Mouse (Mus musculus): ENCODE data around the gene Gm49395. TPM values are rescaled to one million over a fixed set of nuclear protein-coding genes. Genes with fewer than 3 reads are reported as not detected.

The Gm49395 gene
- polyA plus RNA-seq, 1 experiment from 2014 or later = 2.0 TPM

- Histone ChIP-seq H3K27ac (ENCODE audit: low read depth, low read length) (no peak overlapping the region), H3K27me3 (replicated peaks; ENCODE audit: control insufficient read depth, insufficient read depth, low read length) (no peaks in the 10 kb centered on the region), H3K4me2 (no peak overlapping the region), H3K9me3 (ENCODE audit: control insufficient read depth, low read length) (no peaks in the 10 kb centered on the region), H3K9ac (ENCODE audit: low read depth, low read length) (no peak overlapping the region), H3K4me1 (replicated peaks; ENCODE audit: control insufficient read depth, insufficient read depth, low read length) (no peaks in the 10 kb centered on the region), H3K4me3 (ENCODE audit: low read depth, low read length) (no peak overlapping the region), H3K36me3 (ENCODE audit: control insufficient read depth, insufficient read depth, low read length) (no peaks in the 10 kb centered on the region)
- 83% methylated on average over 7 of the region's 7 CpGs for WGBS
- ATAC-seq (replicated peaks; ENCODE audit: low FRiP score) (no peak), DNase-seq (ENCODE audit: low spot score) (no peak)
These were observed 49.2 kb downstream of the Gm49395 start for GRCm38 (mm10) chr13:115052568-115052967.

- H3K9me3 ChIP-seq (ENCODE audit: control insufficient read depth, low read length) = no peaks in the 10 kb centered on the region
- no peaks in the 10 kb centered on the region for H3K27me3 ChIP-seq (replicated peaks; ENCODE audit: control insufficient read depth, insufficient read depth, low read length)
- no peaks in the 10 kb centered on the region for H3K4me1 ChIP-seq (replicated peaks; ENCODE audit: control insufficient read depth, insufficient read depth, low read length)
- no peak overlapping the region for H3K9ac ChIP-seq (ENCODE audit: low read depth, low read length)
- H3K4me3 ChIP-seq (ENCODE audit: low read depth, low read length) = no peak overlapping the region
- ATAC-seq (replicated peaks; ENCODE audit: low FRiP score) = no peak
- 80% methylated on average over 13 of the region's 13 CpGs for WGBS
- no peak overlapping the region for H3K4me2 ChIP-seq
- no peak overlapping the region for H3K27ac ChIP-seq (ENCODE audit: low read depth, low read length)
- H3K36me3 ChIP-seq (ENCODE audit: control insufficient read depth, insufficient read depth, low read length) = no peaks in the 10 kb centered on the region
- no peak for DNase-seq (ENCODE audit: low spot score)
These were observed 50.8 kb downstream of the Gm49395 start for GRCm38 (mm10) chr13:115050660-115051559.

- Histone ChIP-seq H3K9me3 (ENCODE audit: control insufficient read depth, low read length) (no peaks in the 10 kb centered on the region), H3K4me3 (ENCODE audit: low read depth, low read length) (no peak overlapping the region), H3K4me2 (no peak overlapping the region), H3K27me3 (replicated peaks; ENCODE audit: control insufficient read depth, insufficient read depth, low read length) (no peaks in the 10 kb centered on the region), H3K4me1 (replicated peaks; ENCODE audit: control insufficient read depth, insufficient read depth, low read length) (no peaks in the 10 kb centered on the region), H3K27ac (ENCODE audit: low read depth, low read length) (no peak overlapping the region), H3K36me3 (ENCODE audit: control insufficient read depth, insufficient read depth, low read length) (no peaks in the 10 kb centered on the region), H3K9ac (ENCODE audit: low read depth, low read length) (no peak overlapping the region)
- DNase-seq (ENCODE audit: low spot score) = no peak
- no peak for ATAC-seq (replicated peaks; ENCODE audit: low FRiP score)
- 32% methylated on average over 2 of the region's 2 CpGs for WGBS
These were observed 59.1 kb downstream of the Gm49395 start for GRCm38 (mm10) chr13:115042652-115043051.

GRCm38 (mm10) chr13:115037304-115037703 lies 64.4 kb downstream of the Gm49395 start:
- Histone ChIP-seq H3K4me1 (replicated peaks; ENCODE audit: control insufficient read depth, insufficient read depth, low read length) (no peaks in the 10 kb centered on the region), H3K27me3 (replicated peaks; ENCODE audit: control insufficient read depth, insufficient read depth, low read length) (no peaks in the 10 kb centered on the region), H3K9me3 (ENCODE audit: control insufficient read depth, low read length) (no peaks in the 10 kb centered on the region), H3K4me2 (no peak overlapping the region), H3K27ac (ENCODE audit: low read depth, low read length) (no peak overlapping the region), H3K9ac (ENCODE audit: low read depth, low read length) (no peak overlapping the region), H3K4me3 (ENCODE audit: low read depth, low read length) (no peak overlapping the region), H3K36me3 (ENCODE audit: control insufficient read depth, insufficient read depth, low read length) (no peaks in the 10 kb centered on the region)
- DNase-seq (ENCODE audit: low spot score) (no peak), ATAC-seq (replicated peaks; ENCODE audit: low FRiP score) (no peak)
- 80% methylated on average over 4 of the region's 4 CpGs for WGBS

GRCm38 (mm10) chr13:115035387-115035786 lies 66.3 kb downstream of the Gm49395 start:
- DNase-seq (ENCODE audit: low spot score) = no peak
- Histone ChIP-seq H3K27ac (ENCODE audit: low read depth, low read length) (no peak overlapping the region), H3K9me3 (ENCODE audit: control insufficient read depth, low read length) (no peaks in the 10 kb centered on the region), H3K4me3 (ENCODE audit: low read depth, low read length) (no peak overlapping the region), H3K4me2 (no peak overlapping the region), H3K36me3 (ENCODE audit: control insufficient read depth, insufficient read depth, low read length) (no peaks in the 10 kb centered on the region), H3K4me1 (replicated peaks; ENCODE audit: control insufficient read depth, insufficient read depth, low read length) (no peaks in the 10 kb centered on the region), H3K27me3 (replicated peaks; ENCODE audit: control insufficient read depth, insufficient read depth, low read length) (no peaks in the 10 kb centered on the region), H3K9ac (ENCODE audit: low read depth, low read length) (no peak overlapping the region)
- no peak for ATAC-seq (replicated peaks; ENCODE audit: low FRiP score)
- 61% methylated on average over 8 of the region's 8 CpGs for WGBS

GRCm38 (mm10) chr13:115033135-115033534 lies 68.6 kb downstream of the Gm49395 start:
- Histone ChIP-seq H3K36me3 (ENCODE audit: control insufficient read depth, insufficient read depth, low read length) (no peaks in the 10 kb centered on the region), H3K27me3 (replicated peaks; ENCODE audit: control insufficient read depth, insufficient read depth, low read length) (no peaks in the 10 kb centered on the region), H3K4me3 (ENCODE audit: low read depth, low read length) (no peak overlapping the region), H3K4me1 (replicated peaks; ENCODE audit: control insufficient read depth, insufficient read depth, low read length) (no peaks in the 10 kb centered on the region), H3K9me3 (ENCODE audit: control insufficient read depth, low read length) (no peaks in the 10 kb centered on the region), H3K27ac (ENCODE audit: low read depth, low read length) (no peak overlapping the region), H3K4me2 (no peak overlapping the region), H3K9ac (ENCODE audit: low read depth, low read length) (no peak overlapping the region)
- ATAC-seq (replicated peaks; ENCODE audit: low FRiP score) = no peak
- no peak for DNase-seq (ENCODE audit: low spot score)
- 73% methylated on average over 2 of the region's 2 CpGs for WGBS

- ATAC-seq (replicated peaks; ENCODE audit: low FRiP score) = no peak
- H3K27ac ChIP-seq (ENCODE audit: low read depth, low read length) = no peak overlapping the region
- WGBS = 85% methylated on average over 17 of the region's 17 CpGs
These were observed 70.3 kb downstream of the Gm49395 start for GRCm38 (mm10) chr13:115031177-115032000.

GRCm38 (mm10) chr13:115025394-115025793 lies 76.3 kb downstream of the Gm49395 start:
- H3K4me3 ChIP-seq (ENCODE audit: low read depth, low read length) = no peak overlapping the region
- no peaks in the 10 kb centered on the region for H3K36me3 ChIP-seq (ENCODE audit: control insufficient read depth, insufficient read depth, low read length)
- no peak for ATAC-seq (replicated peaks; ENCODE audit: low FRiP score)
- no peaks in the 10 kb centered on the region for H3K27me3 ChIP-seq (replicated peaks; ENCODE audit: control insufficient read depth, insufficient read depth, low read length)
- DNase-seq (ENCODE audit: low spot score) = no peak
- H3K9me3 ChIP-seq (ENCODE audit: control insufficient read depth, low read length) = no peaks in the 10 kb centered on the region
- no peaks in the 10 kb centered on the region for H3K4me1 ChIP-seq (replicated peaks; ENCODE audit: control insufficient read depth, insufficient read depth, low read length)
- H3K27ac ChIP-seq (ENCODE audit: low read depth, low read length) = no peak overlapping the region
- WGBS = 82% methylated on average over 3 of the region's 3 CpGs
- no peak overlapping the region for H3K9ac ChIP-seq (ENCODE audit: low read depth, low read length)
- H3K4me2 ChIP-seq = no peak overlapping the region

More at GRCm38 (mm10) chr13:115031177-115032000, 70.3 kb downstream of the Gm49395 start:
- no peaks in the 10 kb centered on the region for H3K36me3 ChIP-seq (ENCODE audit: control insufficient read depth, insufficient read depth, low read length)
- no peaks in the 10 kb centered on the region for H3K27me3 ChIP-seq (replicated peaks; ENCODE audit: control insufficient read depth, insufficient read depth, low read length)
- no peaks in the 10 kb centered on the region for H3K4me1 ChIP-seq (replicated peaks; ENCODE audit: control insufficient read depth, insufficient read depth, low read length)
- DNase-seq (ENCODE audit: low spot score) = no peak
- no peak overlapping the region for H3K9ac ChIP-seq (ENCODE audit: low read depth, low read length)
- H3K4me2 ChIP-seq = no peak overlapping the region
- H3K4me3 ChIP-seq (ENCODE audit: low read depth, low read length) = no peak overlapping the region
- no peaks in the 10 kb centered on the region for H3K9me3 ChIP-seq (ENCODE audit: control insufficient read depth, low read length)
